Mouse (Mus musculus) ES-Bruce4 (cell line): ENCODE results near the gene Nfe2l1. TPM values are rescaled to one million over a fixed set of nuclear protein-coding genes. Genes with fewer than 3 reads are reported as not detected.

ENCODE experiments used
- H3K27ac ChIP-seq: 2 replicates; pipeline ENCODE4 v1.5.1; 2012; ENCODE audit warnings: low read length, inconsistent platforms; ENCODE audit not compliant: insufficient read depth
- H3K27me3 ChIP-seq: 2 replicates; pipeline ENCODE4 v1.6.1; 2012; ENCODE audit warnings: mild to moderate bottlenecking, low read length, inconsistent platforms; ENCODE audit not compliant: control insufficient read depth, poor library complexity, insufficient read depth, severe bottlenecking
- H3K36me3 ChIP-seq: 2 replicates; pipeline ENCODE4 v1.6.1; 2012; ENCODE audit warnings: inconsistent platforms, mild to moderate bottlenecking, low read length, moderate library complexity; ENCODE audit not compliant: control insufficient read depth, poor library complexity, insufficient read depth, severe bottlenecking
- H3K4me1 ChIP-seq: one replicate; pipeline ENCODE4 v1.8.1; 2011; ENCODE audit warnings: low read length; ENCODE audit not compliant: control insufficient read depth, insufficient read depth
- H3K4me3 ChIP-seq: 2 replicates; pipeline ENCODE4 v1.5.1; 2011; ENCODE audit warnings: low read depth, mild to moderate bottlenecking, low read length
- H3K9ac ChIP-seq: 2 replicates; pipeline ENCODE4 v1.6.1; 2012; ENCODE audit warnings: low read depth, mild to moderate bottlenecking, inconsistent platforms; ENCODE audit not compliant: poor library complexity, severe bottlenecking
- H3K9me3 ChIP-seq: replicated peaks from 2 replicates; pipeline ENCODE4 v1.6.1; 2012; ENCODE audit warnings: mild to moderate bottlenecking, low read length, inconsistent platforms; ENCODE audit not compliant: control insufficient read depth, poor library complexity, insufficient read depth, severe bottlenecking
- CTCF ChIP-seq: IDR thresholded peaks from one replicate; pipeline ENCODE4 v1.8.1; 2011; ENCODE audit warnings: low read depth, low read length
- EP300 ChIP-seq: IDR thresholded peaks from 2 replicates; pipeline ENCODE4 v1.6.1; 2011; ENCODE audit warnings: low read depth, low read length; ENCODE audit not compliant: insufficient read depth
- POLR2A ChIP-seq: IDR thresholded peaks from one replicate; pipeline ENCODE4 v1.8.1; 2011; ENCODE audit warnings: low read length; ENCODE audit not compliant: insufficient read depth
- polyA plus RNA-seq: library from polyadenylated mRNA; stranded (reverse); fragments of >200 nt; gene quantifications from 2 replicates; pipeline ENCODE4 v1.2.4, GENCODE M21; 2011; ENCODE audit warnings: low read depth; ENCODE audit not compliant: missing spikeins, insufficient read depth, insufficient read length

Gene Nfe2l1
- polyA plus RNA-seq, 1 experiment, result 181 TPM

GRCm38 (mm10) chr11:96827062-96827581 is 2.6 kb downstream of the Nfe2l1 start:
- Histone ChIP-seq H3K36me3 (peaks cover 23% of the 10 kb centered on the region), H3K9me3 (no peaks in the 10 kb centered on the region), H3K9ac (peak overlapping the region; percentile 12; the same call in 1 of the 2 replicates), H3K4me3 (no peak overlapping the region), H3K4me1 (peaks cover 2% of the 10 kb centered on the region), H3K27ac (peak overlapping the region; percentile 13; the same call in 1 of the 2 replicates), H3K27me3 (no peaks in the 10 kb centered on the region)
- no peak for TF ChIP-seq POLR2A
- no peak for TF ChIP-seq CTCF
- TF ChIP-seq EP300, result no peak

GRCm38 (mm10) chr11:96826481-96826880 is 3.3 kb downstream of the Nfe2l1 start:
- H3K4me1 ChIP-seq, result peaks cover 2% of the 10 kb centered on the region
- no peaks in the 10 kb centered on the region for H3K9me3 ChIP-seq
- H3K4me3 ChIP-seq, result no peak overlapping the region
- no peak for TF ChIP-seq CTCF
- no peaks in the 10 kb centered on the region for H3K27me3 ChIP-seq
- H3K27ac ChIP-seq, result peak overlapping the region; percentile 21
- H3K36me3 ChIP-seq, result peaks cover 29% of the 10 kb centered on the region
- peak overlapping the region; percentile 12; the same call in 1 of the 2 replicates for H3K9ac ChIP-seq

GRCm38 (mm10) chr11:96824783-96825495 is 4.8 kb downstream of the Nfe2l1 start:
- peak overlapping the region; percentile 83 for H3K27ac ChIP-seq
- TF ChIP-seq EP300, result no peak
- peaks cover 45% of the 10 kb centered on the region for H3K36me3 ChIP-seq
- H3K4me3 ChIP-seq, result no peak overlapping the region
- no peaks in the 10 kb centered on the region for H3K27me3 ChIP-seq
- H3K9me3 ChIP-seq, result no peaks in the 10 kb centered on the region
- peaks cover 2% of the 10 kb centered on the region for H3K4me1 ChIP-seq
- H3K9ac ChIP-seq, result 0 out of 2 replicates have a peak overlapping the region, but pooled peaks have one; percentile 2

GRCm38 (mm10) chr11:96823880-96824782 is 5.6 kb downstream of the Nfe2l1 start:
- H3K27me3 ChIP-seq, result no peaks in the 10 kb centered on the region
- H3K9me3 ChIP-seq, result no peaks in the 10 kb centered on the region
- peaks cover 2% of the 10 kb centered on the region for H3K4me1 ChIP-seq
- TF ChIP-seq CTCF, result no peak
- 0 out of 2 replicates have a peak, but pooled peaks have one; percentile 16 for TF ChIP-seq EP300
- no peak for TF ChIP-seq POLR2A
- H3K4me3 ChIP-seq, result peak overlapping the region; percentile 75
- peak overlapping the region; percentile 83 for H3K27ac ChIP-seq
- H3K9ac ChIP-seq, result peak overlapping the region; percentile 85
- peaks cover 53% of the 10 kb centered on the region for H3K36me3 ChIP-seq

- peaks cover 60% of the 10 kb centered on the region for H3K36me3 ChIP-seq
- H3K4me1 ChIP-seq, result peaks cover 2% of the 10 kb centered on the region
- H3K27me3 ChIP-seq, result no peaks in the 10 kb centered on the region
- H3K9ac ChIP-seq, result peak overlapping the region; percentile 85
- no peaks in the 10 kb centered on the region for H3K9me3 ChIP-seq
- TF ChIP-seq POLR2A, result no peak
- peak overlapping the region; percentile 54 for H3K27ac ChIP-seq
- peak overlapping the region; percentile 75 for H3K4me3 ChIP-seq
Observed at GRCm38 (mm10) chr11:96823471-96823837, 6.3 kb downstream of the Nfe2l1 start.
